Mouse (Mus musculus): ENCODE results near the gene Sec23ip. TPM values are rescaled to one million over a fixed set of nuclear protein-coding genes. Genes with fewer than 3 reads are reported as not detected.

Sec23ip gene
- 27.9 and 28.9 TPM in 2 replicates for total RNA-seq (2023)

DNA sequence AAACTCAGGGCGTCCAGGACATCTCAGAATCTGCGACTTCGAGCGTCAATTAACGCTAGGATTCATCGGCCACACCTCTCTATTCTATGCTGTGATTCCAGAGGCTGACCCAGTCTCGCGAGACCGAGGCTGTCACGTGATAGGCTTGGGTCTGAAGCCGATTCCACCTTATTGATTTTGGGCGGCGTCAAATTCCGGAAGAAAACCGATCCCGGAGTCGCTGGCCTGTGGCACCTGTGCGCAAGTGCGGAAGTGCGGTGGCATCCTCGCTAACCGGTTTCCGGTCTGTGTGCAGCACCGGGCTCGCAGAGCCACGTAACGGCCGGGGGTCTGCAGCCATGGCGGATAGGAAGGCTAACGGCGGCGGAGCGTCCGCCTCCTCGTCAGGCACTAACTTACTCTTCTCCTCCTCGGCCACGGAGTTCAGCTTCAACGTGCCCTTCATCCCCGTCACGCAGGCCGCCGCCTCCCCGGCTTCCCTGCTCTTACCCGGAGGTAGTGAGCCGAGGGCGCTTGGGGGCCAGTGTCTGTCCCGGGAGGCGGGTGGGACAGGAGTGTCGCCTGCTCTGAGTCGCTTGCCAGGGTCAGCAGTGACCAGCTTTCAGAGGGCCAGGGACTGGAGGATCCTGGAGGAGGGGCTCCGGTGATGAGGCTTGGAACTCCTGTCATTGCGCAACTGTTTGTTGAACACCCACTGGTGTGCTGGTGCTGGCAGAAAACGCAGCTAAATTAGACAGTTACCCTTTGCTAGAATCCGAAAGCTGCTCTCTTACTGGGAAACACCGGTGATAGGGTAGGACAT lies at the start of gene Sec23ip:
Sec23ip (plus strand) TSS at position 260 of the 802 bp plus-strand sequence.

DNA sequence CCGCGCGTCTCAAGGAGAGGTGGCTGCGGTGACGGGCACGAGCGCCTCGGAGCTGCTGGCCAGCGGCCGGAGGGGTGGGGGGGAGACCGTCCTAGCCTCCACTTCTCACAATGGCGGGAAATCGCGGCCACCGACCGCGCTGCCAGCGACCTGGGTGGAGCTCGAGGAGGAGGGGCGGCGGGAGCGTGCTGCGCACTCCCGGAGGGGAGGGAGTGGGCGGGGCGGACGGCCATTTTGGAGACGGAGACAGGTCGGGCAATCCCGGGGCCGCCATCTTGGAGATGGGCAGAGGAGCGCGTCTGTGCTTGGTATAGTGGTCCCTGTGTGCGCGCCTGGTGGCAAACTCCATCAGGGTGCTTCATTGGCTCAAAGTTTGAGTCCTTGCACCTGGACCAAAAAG lies 4.4 kb upstream of the Sec23ip start, which contains the start of gene Mcmbp:
Mcmbp (minus strand) TSS at position 162 of the 400 bp plus-strand sequence.

Other genes starting within 250 kb of the Sec23ip start
- gene Bag3, start 221.3 kb upstream of the Sec23ip start, total RNA-seq (2023), result 12.2 and 14.2 TPM in 2 replicates
- 14.0 and 20.3 TPM in 2 replicates for gene Inpp5f, start 133.6 kb upstream of the Sec23ip start, total RNA-seq (2023)
- gene Mcmbp, start 4.4 kb upstream of the Sec23ip start, total RNA-seq (2023), result 75.8 and 105 TPM in 2 replicates